Mouse (Mus musculus): ENCODE results near the gene Ndufv2. TPM values are rescaled to one million over a fixed set of nuclear protein-coding genes. Genes with fewer than 3 reads are reported as not detected.
A peak's percentile ranks its signal among the peaks of the same experiment; 100 is the strongest.

The Ndufv2 gene
- total RNA-seq (2021) = 278 and 311 TPM in 2 replicates
- long read RNA-seq, transcript Ndufv2-203 (8 exons, 1,697 nt) = major isoform, 213 of 222 reads
- long read RNA-seq, partial matches to known transcripts = 3 of 222 reads
- long read RNA-seq, other reads (novel, unspliced or antisense) = 6 of 222 reads

GRCm38 (mm10) chr17:66101380-66102330 lies at the start of gene Ndufv2:
Gene Ndufv2 (minus strand): TSS chr17:66101559.
- peak; percentile 91 for DNase-seq

- no peak for DNase-seq
These were observed 29.9 kb upstream of the Ndufv2 start for GRCm38 (mm10) chr17:66131212-66131611.

GRCm38 (mm10) chr17:66130371-66130770 lies 29.0 kb upstream of the Ndufv2 start:
- DNase-seq = no peak

- DNase-seq = no peak
These were observed 23.9 kb upstream of the Ndufv2 start for GRCm38 (mm10) chr17:66125211-66125610.

GRCm38 (mm10) chr17:66123816-66124610 lies 22.7 kb upstream of the Ndufv2 start:
- no peak for DNase-seq

GRCm38 (mm10) chr17:66123066-66123815 lies 21.9 kb upstream of the Ndufv2 start, which contains the start of gene Ddx11:
Gene Ddx11 (plus strand): TSS chr17:66123520.
- DNase-seq = peak; percentile 96

- DNase-seq = peak; percentile 51
These were observed 19.3 kb upstream of the Ndufv2 start for GRCm38 (mm10) chr17:66120701-66121100.

- no peak for DNase-seq
These were observed 17.6 kb upstream of the Ndufv2 start for GRCm38 (mm10) chr17:66118991-66119390.

GRCm38 (mm10) chr17:66112166-66112565 lies 10.8 kb upstream of the Ndufv2 start:
- no peak for DNase-seq

- peak; percentile 90 for DNase-seq
These were observed 10.1 kb upstream of the Ndufv2 start, which contains the start of gene Washc1 for GRCm38 (mm10) chr17:66111402-66111959. Gene Washc1 (plus strand): TSS chr17:66111545.

GRCm38 (mm10) chr17:66110746-66111145 lies 9.4 kb upstream of the Ndufv2 start:
- DNase-seq = no peak

- no peak for DNase-seq
These were observed 6.8 kb upstream of the Ndufv2 start for GRCm38 (mm10) chr17:66108198-66108597.

- DNase-seq = no peak
These were observed 6.1 kb upstream of the Ndufv2 start for GRCm38 (mm10) chr17:66107466-66107865.

- DNase-seq = peak; percentile 57
These were observed 5.4 kb upstream of the Ndufv2 start for GRCm38 (mm10) chr17:66106601-66107267.

- no peak for DNase-seq
These were observed 2.7 kb upstream of the Ndufv2 start for GRCm38 (mm10) chr17:66104076-66104475.

GRCm38 (mm10) chr17:66100566-66101379 lies 586 bp downstream of the Ndufv2 start:
- DNase-seq = no peak

- DNase-seq = no peak
These were observed 8.7 kb downstream of the Ndufv2 start for GRCm38 (mm10) chr17:66092664-66093063.

GRCm38 (mm10) chr17:66092065-66092464 lies 9.3 kb downstream of the Ndufv2 start:
- DNase-seq = no peak

GRCm38 (mm10) chr17:66091392-66091791 lies 10.0 kb downstream of the Ndufv2 start:
- no peak for DNase-seq

- no peak for DNase-seq
These were observed 11.1 kb downstream of the Ndufv2 start for GRCm38 (mm10) chr17:66090251-66090650.

Measured in adrenal gland, postnatal 25 days (tissue).